Mouse (Mus musculus): ENCODE results near the gene Dlg2. TPM values are rescaled to one million over a fixed set of nuclear protein-coding genes. Genes with fewer than 3 reads are reported as not detected.
A peak's percentile ranks its signal among the peaks of the same experiment; 100 is the strongest.

Gene Dlg2
- total RNA-seq, 2 experiments from 2014 or later, result 273 to 318 TPM

DNA sequence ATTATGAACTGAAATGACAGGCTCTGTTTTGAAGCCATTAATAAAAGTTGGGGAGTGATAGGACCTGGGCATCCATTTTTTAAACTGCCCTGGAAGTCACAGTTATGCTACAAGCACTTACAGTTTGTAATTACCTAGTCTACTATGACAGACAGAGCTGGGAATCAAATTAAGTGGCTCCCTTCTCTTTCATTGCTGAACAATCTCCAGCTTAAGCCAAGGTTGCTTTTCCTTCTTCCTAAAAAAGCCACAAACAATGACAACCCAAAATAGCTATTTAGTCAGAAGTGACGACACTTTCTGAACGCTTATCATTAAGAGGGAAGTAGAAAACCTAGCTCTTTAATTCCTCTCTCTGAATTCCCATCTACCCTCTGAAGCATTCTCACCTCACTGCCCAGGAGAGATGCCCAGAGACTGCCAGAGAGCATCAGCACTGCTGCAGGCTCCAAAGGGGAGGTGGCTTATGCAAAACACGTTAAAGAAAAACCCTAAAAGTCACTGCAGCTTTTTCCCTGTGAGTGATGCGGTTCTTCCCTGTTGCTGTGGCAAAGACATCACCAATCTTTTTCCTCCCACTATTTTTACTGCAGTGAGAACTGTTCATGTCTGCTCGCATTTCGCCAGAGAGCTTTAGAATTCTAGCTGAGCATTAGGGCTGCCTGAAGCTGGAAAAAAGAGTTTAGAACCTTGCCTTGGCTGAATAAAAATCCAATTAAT, 612.9 kb downstream of the Dlg2 start:
- peak; percentile 44 to 46 for DNase-seq (ENCODE audit: low spot score in 2 of 2)

DNA sequence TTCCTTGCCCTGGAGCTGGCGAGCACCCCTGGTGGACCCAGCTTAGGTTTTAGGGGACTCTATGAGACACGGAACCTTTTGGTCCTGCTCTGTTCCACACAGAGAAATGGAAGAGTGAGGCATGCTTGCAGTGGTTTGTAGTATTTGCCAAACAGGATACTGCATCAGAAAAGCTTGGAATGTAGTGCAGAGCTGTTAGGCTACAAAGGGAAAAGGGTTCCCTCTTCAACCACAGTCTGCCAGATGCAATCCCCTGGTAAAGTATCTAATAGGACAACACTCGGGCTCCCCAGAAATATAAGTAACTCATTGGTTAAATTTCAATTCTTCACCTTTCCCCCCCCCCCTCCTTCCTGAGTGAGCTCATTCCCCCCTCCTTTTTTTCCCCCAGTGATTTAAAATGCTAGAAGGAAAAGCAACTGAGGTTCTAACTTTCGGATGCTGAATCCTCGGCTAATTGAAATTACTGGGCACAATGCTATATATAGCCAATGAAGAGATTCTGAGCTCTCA, 613.9 kb downstream of the Dlg2 start:
- peak; percentile 22 to 37 for DNase-seq (ENCODE audit: low spot score in 2 of 2)

DNA sequence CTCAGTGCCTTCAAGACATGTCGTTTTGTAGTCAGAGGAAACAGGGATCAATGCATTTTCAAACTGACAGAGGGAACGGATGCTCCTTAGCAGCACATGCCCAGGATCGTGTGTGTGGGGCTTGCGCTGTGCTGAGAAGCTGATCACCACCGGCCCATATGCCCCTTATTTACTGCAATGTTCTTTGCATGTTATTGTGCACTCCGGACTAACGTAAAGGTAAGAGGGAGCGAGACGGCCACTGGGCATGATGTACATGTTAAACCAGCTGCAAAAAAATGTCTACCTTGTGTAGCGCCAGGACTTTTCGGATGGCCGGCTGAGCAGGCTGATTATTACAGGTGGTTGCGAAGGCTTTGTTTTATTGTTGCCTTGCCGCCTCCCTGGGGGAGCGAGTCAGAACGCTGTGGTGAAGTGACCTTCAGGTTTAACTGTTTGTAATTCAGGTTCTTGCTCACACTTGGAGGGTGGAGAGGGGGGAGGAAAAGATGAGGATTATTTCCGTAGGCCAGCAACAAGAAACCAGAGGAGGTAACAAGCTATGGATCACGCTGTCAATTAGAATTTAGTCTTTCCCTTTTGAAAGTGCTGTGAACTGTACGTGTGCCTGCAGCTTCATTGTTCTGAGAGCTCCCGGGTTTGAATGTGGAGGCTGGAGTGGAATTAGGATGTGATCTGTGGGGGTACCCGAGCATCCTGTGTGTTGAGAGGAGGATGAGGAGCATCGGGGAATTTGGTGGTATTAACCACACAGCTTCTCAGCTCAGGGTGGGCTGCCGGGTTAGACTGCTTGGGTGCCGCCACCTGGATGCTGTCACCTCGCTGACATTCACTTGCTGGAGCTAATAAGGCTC, 614.6 kb downstream of the Dlg2 start:
- DNase-seq (ENCODE audit: low spot score in 2 of 2), result peak; percentile 30 to 40

GRCm38 (mm10) chr7:91096467-91096866, 620.0 kb downstream of the Dlg2 start:
- no peak for DNase-seq (ENCODE audit: low spot score in 2 of 2)

- no peak for DNase-seq (ENCODE audit: low spot score in 2 of 2)
Observed at GRCm38 (mm10) chr7:91098521-91098920, 622.0 kb downstream of the Dlg2 start.

DNA sequence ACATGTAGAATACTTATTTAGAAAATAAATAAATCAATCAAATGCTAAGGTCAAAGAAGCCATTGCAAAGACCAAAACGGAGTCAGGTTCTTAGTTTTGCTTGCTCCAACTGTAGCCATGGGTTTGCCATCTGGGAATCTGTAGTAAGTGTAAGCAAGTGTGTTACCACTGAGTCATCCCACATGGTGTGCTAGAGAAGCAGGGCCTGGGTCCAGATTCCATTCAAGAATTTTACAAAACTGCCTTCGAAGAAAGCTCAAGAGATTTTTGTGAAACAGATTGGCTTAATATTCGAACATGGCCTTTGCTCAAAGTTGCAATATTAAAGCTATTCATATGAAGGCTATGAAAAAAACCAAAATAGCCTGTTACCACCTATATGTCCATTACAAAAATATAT, 633.1 kb downstream of the Dlg2 start:
- peak in 1 of 2 experiments; percentile 35 for DNase-seq (ENCODE audit: low spot score in 2 of 2)

- no peak for DNase-seq (ENCODE audit: low spot score in 2 of 2)
Observed at GRCm38 (mm10) chr7:91132128-91132527, 655.7 kb downstream of the Dlg2 start.

- DNase-seq (ENCODE audit: low spot score in 2 of 2), result no peak
Observed at GRCm38 (mm10) chr7:91154096-91154495, 677.6 kb downstream of the Dlg2 start.

- no peak for DNase-seq (ENCODE audit: low spot score in 2 of 2)
Observed at GRCm38 (mm10) chr7:91159144-91159543, 682.7 kb downstream of the Dlg2 start.

DNA sequence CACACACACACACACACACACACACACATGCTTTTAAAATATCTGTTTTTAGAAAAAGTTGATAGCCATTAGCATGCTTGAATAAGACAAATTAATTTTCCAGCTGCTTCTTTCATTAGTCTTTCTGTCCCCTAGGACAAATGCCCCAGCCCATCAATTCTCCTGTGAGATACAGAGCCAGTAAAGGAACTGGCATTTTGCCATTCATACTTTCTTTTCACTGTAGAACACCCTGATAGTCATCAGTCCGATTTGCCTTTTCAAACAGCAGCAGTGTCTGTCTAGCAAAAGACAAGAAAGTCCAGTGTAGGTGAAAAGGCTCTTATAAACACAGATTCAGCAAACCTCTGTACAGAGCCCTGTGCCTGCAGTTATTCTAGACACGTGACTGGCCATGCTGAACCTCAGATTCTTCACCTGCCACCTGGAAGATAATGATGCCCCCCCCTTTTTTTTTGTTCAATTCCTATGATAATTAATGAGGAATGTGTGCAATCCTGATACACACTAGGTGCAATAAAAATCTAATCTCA, 685.2 kb downstream of the Dlg2 start:
- no peak for DNase-seq (ENCODE audit: low spot score in 2 of 2)

- DNase-seq (ENCODE audit: low spot score in 2 of 2), result no peak
Observed at GRCm38 (mm10) chr7:91173560-91173959, 697.1 kb downstream of the Dlg2 start.

DNA sequence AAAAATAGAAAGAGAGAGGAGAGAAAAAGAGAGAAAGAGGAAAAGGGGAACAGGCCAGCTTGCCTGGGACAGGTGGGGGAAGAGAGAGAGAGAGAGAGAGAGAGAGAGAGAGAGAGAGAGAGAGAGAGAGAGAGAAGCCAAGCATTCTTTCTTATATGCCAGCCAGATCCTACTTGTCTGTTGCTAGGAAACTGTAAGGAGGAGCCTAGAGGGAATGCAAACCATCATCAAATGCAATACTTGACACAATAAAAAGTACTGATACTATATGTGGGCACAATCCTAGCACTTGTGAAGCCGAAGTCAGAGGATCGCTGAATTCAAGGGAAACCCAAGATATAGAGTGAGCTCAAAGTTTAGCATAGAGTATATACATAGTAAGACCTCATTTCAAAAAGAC, 711.7 kb downstream of the Dlg2 start:
- DNase-seq (ENCODE audit: low spot score in 2 of 2), result no peak

DNA sequence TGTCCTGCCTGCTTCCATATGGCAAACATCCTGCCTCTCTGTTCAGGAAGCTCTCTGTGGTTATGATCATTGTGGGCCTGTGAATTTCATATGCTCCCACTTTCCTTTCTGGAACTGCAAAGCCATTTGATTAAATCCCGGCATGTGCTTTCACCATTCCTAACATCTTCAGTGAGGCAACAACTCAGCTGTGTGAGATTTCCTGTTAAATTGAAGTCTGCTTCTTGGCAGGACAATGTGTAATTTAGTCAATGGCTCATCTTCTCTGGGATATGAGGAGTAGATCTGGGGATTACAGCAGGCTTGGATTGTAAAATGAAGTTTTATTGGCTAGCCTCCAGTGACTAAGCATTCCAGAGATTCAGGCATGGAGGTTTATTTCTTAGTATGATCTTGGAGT, 722.9 kb downstream of the Dlg2 start:
- DNase-seq (ENCODE audit: low spot score in 2 of 2), result peak in 1 of 2 experiments; percentile 32

DNA sequence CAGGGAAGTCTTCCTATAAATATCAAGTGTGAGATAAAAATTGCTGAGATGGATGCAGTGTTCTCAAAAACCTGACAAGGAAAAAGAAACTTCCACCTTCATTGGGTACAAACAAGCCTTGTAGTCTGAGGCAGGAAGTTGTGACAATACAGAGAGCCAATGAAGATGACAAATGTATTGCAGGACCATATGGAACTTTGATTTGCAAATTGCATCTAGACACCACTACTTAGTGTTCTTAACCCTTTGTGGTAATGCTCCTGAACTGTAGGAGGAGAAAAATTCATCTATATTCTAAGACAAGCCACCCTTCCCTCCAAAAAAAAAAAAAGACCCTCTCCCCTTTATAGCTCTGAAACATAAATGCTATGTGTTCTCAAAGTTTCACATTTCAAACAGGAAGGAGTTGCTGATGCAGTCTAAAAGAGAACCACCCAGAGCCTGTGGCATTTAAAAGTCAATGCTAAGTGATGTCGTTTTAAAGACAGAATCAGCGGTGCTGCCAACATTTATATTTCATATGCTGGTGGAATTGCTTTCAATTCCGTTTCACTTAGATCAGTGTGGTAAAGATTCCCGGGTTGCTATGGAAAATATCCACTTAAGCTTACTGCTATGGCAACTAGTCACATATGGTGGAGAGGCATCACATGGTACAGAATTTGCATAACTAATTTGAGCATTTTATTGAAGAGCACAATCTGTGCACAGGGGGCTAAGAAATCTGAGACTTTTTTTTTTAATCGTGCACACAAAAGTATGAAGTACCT, 731.8 kb downstream of the Dlg2 start:
- DNase-seq (ENCODE audit: low spot score in 2 of 2), result peak in 1 of 2 experiments; percentile 68

DNA sequence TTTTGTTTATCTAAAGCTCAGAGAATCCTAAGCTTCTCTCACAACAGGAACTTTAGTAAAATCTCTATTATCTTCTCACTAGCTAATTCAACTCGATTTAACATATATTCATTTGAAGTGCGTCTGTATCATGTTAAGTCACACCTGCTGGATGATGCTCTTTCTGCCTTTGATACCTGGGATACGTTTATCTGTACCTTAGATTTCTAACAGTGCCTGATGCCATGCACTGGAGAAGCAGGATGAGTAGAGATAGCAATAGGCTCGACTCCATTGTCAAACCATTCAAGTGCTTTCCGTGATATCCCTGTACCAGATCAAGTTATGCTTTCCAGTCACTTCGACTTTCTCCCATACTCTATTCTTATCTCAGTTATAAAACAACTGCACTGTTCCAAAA, 732.5 kb downstream of the Dlg2 start:
- no peak for DNase-seq (ENCODE audit: low spot score in 2 of 2)

DNA sequence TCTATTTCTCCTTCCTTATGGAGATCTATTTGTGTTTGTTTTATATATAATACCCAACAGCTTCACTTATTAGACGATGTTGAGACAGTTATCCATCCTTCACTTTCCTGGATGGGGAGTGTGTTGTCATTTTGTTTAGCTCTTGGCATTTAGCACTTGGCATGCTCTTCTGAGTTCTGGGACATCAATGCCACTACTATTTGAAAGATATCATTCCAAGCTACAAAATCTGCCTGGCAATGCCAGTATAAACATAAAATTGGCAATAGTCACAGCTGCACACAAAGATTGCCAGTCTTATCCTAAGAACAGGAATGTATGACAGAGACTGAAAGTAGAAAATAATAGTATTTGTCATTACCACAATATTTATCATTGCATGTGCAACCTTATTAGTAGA, 735.8 kb downstream of the Dlg2 start:
- DNase-seq (ENCODE audit: low spot score in 2 of 2), result no peak

GRCm38 (mm10) chr7:91214921-91215320, 738.4 kb downstream of the Dlg2 start:
- no peak for DNase-seq (ENCODE audit: low spot score in 2 of 2)

GRCm38 (mm10) chr7:91218321-91218987, 742.0 kb downstream of the Dlg2 start:
- DNase-seq (ENCODE audit: low spot score in 2 of 2), result peak in 1 of 2 experiments; percentile 52

DNA sequence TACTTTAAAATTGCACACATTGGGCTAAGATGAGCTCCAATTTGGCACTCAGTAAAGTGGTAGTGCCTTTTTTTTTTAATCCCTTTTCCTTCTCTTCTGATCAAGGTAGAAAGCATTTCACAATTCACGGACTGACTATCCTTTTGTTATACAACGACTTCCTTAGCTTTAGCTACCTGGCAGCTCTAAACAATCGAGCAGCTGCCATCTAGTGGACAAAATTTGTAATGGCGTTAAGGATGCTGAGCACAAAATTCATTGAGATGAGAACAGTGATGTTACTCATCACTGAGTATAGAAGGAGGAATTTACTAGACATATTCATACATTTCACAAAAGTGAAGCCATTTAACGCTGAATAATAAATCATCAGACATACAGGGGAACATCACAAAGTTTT, 750.0 kb downstream of the Dlg2 start:
- peak; percentile 48 to 86 for DNase-seq (ENCODE audit: low spot score in 2 of 2)

DNA sequence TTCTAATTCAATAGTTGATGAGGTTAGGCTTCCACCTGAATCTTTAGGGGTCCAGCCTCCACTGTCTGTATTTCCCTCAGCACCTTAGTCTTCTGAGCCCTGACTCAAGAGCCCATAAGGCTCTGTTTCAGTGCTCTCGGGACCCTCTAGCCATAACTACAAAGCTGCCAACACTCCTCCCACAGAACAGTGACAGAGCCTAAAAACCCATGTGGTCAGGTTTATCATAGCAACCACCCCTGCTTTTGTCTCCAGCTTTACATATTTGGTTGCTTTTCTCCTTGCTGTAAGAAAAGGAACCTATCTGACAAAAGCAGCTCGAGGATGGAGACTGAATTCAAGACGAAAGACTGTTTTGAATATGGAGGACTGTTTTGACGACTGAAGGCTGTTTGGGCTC, 765.2 kb downstream of the Dlg2 start:
- DNase-seq (ENCODE audit: low spot score in 2 of 2), result no peak

GRCm38 (mm10) chr7:91261672-91262030, 785.2 kb downstream of the Dlg2 start:
- no peak for DNase-seq (ENCODE audit: low spot score in 2 of 2)

Measured in layer of hippocampus, postnatal 14 days (tissue).